Mouse (Mus musculus): ENCODE data around the gene Cdk5rap3. TPM values are rescaled to one million over a fixed set of nuclear protein-coding genes. Genes with fewer than 3 reads are reported as not detected.

Cdk5rap3 gene
- polyA plus RNA-seq, 1 experiment from 2014 or later = 38.8 TPM

GRCm38 (mm10) chr11:96859635-96860034 is 56.7 kb downstream of the Cdk5rap3 start:
- Histone ChIP-seq H3K9ac (ENCODE audit: low read depth, low read length) (no peak overlapping the region), H3K4me3 (ENCODE audit: low read depth, low read length) (no peak overlapping the region), H3K27me3 (ENCODE audit: control insufficient read depth, insufficient read depth, low read depth, low read length) (peaks cover 13% of the 10 kb centered on the region), H3K27ac (ENCODE audit: low read length) (no peak overlapping the region), H3K9me3 (replicated peaks; ENCODE audit: control insufficient read depth, low read length) (no peaks in the 10 kb centered on the region), H3K36me3 (ENCODE audit: control insufficient read depth, insufficient read depth) (no peaks in the 10 kb centered on the region), H3K4me2 (ENCODE audit: low read depth, low read length) (no peak overlapping the region), H3K4me1 (ENCODE audit: control insufficient read depth, low read depth, low read length) (peaks cover 9% of the 10 kb centered on the region)
- WGBS (ENCODE audit: insufficient replicate concordance) = 54% methylated on average over 4 of the region's 4 CpGs
- no peak for ATAC-seq (ENCODE audit: low read depth)

- peaks cover under 1% of the 10 kb centered on the region; the same call in 1 of the 2 replicates for H3K27me3 ChIP-seq (ENCODE audit: control insufficient read depth, insufficient read depth, low read depth, low read length)
- peaks cover 9% of the 10 kb centered on the region for H3K4me1 ChIP-seq (ENCODE audit: control insufficient read depth, low read depth, low read length)
- no peak overlapping the region for H3K27ac ChIP-seq (ENCODE audit: low read length)
- H3K9me3 ChIP-seq (replicated peaks; ENCODE audit: control insufficient read depth, low read length) = no peaks in the 10 kb centered on the region
- H3K9ac ChIP-seq (ENCODE audit: low read depth, low read length) = no peak overlapping the region
- 63% methylated on average over 5 of the region's 5 CpGs for WGBS (ENCODE audit: insufficient replicate concordance)
- no peak overlapping the region for H3K4me3 ChIP-seq (ENCODE audit: low read depth, low read length)
- no peak overlapping the region for H3K4me2 ChIP-seq (ENCODE audit: low read depth, low read length)
- ATAC-seq (ENCODE audit: low read depth) = peak; percentile 42
- no peaks in the 10 kb centered on the region for H3K36me3 ChIP-seq (ENCODE audit: control insufficient read depth, insufficient read depth)
These were observed 58.9 kb downstream of the Cdk5rap3 start for GRCm38 (mm10) chr11:96857446-96857845.

Other genes starting within 250 kb of the Cdk5rap3 start
- gene Snx11, start 138.9 kb downstream of the Cdk5rap3 start, polyA plus RNA-seq (2015; fragmentation: Nextera tagmentation; extraction: Ambion mirVana) = 7.1 and 7.7 TPM in 2 replicates
- 24.7 and 26.2 TPM in 2 replicates for gene Cbx1, start 127.4 kb downstream of the Cdk5rap3 start, polyA plus RNA-seq (2015; fragmentation: Nextera tagmentation; extraction: Ambion mirVana)
- 19.7 and 20.1 TPM in 2 replicates for gene Nfe2l1, start 86.5 kb downstream of the Cdk5rap3 start, polyA plus RNA-seq (2015; fragmentation: Nextera tagmentation; extraction: Ambion mirVana)
- gene Copz2, start 66.6 kb downstream of the Cdk5rap3 start, polyA plus RNA-seq (2015; fragmentation: Nextera tagmentation; extraction: Ambion mirVana) = 24.0 and 25.7 TPM in 2 replicates
- 4.8 and 7.1 TPM in 2 replicates for gene Prr15l, start 11.6 kb upstream of the Cdk5rap3 start, polyA plus RNA-seq (2015; fragmentation: Nextera tagmentation; extraction: Ambion mirVana)
- gene Pnpo, start 27.5 kb upstream of the Cdk5rap3 start, polyA plus RNA-seq (2015; fragmentation: Nextera tagmentation; extraction: Ambion mirVana) = 688 and 719 TPM in 2 replicates
- 15.8 and 18.6 TPM in 2 replicates for gene Sp2, start 66.5 kb upstream of the Cdk5rap3 start, polyA plus RNA-seq (2015; fragmentation: Nextera tagmentation; extraction: Ambion mirVana)
- gene Sp6, start 96.9 kb upstream of the Cdk5rap3 start, polyA plus RNA-seq (2015; fragmentation: Nextera tagmentation; extraction: Ambion mirVana) = not detected in 2 replicates
- gene Scrn2, start 113.4 kb upstream of the Cdk5rap3 start, polyA plus RNA-seq (2015; fragmentation: Nextera tagmentation; extraction: Ambion mirVana) = 11.1 and 12.2 TPM in 2 replicates
- gene Lrrc46, start 124.9 kb upstream of the Cdk5rap3 start, polyA plus RNA-seq (2015; fragmentation: Nextera tagmentation; extraction: Ambion mirVana) = 0.40 and 0.41 TPM in 2 replicates
- gene Mrpl10, start 125.1 kb upstream of the Cdk5rap3 start, polyA plus RNA-seq (2015; fragmentation: Nextera tagmentation; extraction: Ambion mirVana) = 28.8 and 33.5 TPM in 2 replicates
- gene Osbpl7, start 134.1 kb upstream of the Cdk5rap3 start, polyA plus RNA-seq (2015; fragmentation: Nextera tagmentation; extraction: Ambion mirVana) = 2.6 and 3.6 TPM in 2 replicates
- 0.15 and 0.18 TPM in 2 replicates for gene Tbx21, start 198.8 kb upstream of the Cdk5rap3 start, polyA plus RNA-seq (2015; fragmentation: Nextera tagmentation; extraction: Ambion mirVana)
- 0.84 and 1.1 TPM in 2 replicates for gene Tbkbp1, start 235.0 kb upstream of the Cdk5rap3 start, polyA plus RNA-seq (2015; fragmentation: Nextera tagmentation; extraction: Ambion mirVana)